Mouse (Mus musculus) adrenal gland, adult 10 weeks (tissue): ENCODE data around the gene Gm3238. TPM values are rescaled to one million over a fixed set of nuclear protein-coding genes. Genes with fewer than 3 reads are reported as not detected.

Source experiments
- polyA plus RNA-seq: library from polyadenylated mRNA; stranded (reverse); fragments of 350-450 nt; fragmentation: Illumina TruSeq; extraction: RNeasy Lipid Tissue Mini Kit (QIAGEN cat#74804); gene quantifications from one replicate; pipeline ENCODE4 v1.2.3, GENCODE M21; 2014; ENCODE audit warnings: low read depth, low replicate concordance

The Gm3238 gene
- not detected for polyA plus RNA-seq

DNA sequence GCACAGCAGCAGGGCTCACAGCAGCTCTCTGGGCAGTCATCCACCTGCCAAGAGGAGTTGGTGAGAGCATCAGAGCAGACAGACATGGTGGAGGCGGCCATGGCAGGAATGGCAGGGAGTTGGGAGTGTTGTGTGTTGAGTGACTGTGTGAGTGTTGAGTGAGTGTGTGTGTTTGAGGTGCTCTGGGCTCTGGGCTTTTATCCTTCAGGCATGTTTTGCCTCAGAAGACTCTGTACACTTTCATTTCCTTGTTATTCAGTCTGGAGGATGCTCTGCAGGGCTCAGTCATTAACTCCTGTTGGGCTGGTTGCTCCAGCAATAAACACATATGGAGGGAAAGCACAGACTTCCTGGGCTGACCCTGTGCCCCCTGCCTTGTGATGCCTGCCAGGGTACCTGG is at the start of gene Gm3238:
Gene Gm3238, minus strand, starts transcription at position 101 of the 400 bp plus-strand sequence.

DNA sequence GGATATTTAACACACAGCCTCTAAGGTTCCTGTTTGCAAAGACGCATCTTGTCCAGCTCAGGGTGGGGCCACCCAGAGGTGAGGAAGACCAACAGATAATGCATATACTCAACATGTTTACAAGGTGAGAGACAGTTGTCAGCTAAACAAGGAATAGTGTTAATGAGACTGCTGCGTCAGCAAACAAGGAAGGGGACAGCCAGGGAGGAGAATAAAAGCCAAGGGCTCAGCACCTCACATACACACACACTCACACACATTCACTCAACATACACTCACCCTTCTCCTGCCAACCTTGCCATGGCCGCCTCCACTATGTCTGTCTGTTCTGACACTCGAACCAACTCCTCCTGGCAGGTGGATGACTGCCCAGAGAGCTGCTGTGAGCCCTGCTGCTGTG is 43.3 kb upstream of the Gm3238 start, which contains the start of gene Gm2696:
Gene Gm2696, plus strand, starts transcription at position 301 of the 400 bp plus-strand sequence.

DNA sequence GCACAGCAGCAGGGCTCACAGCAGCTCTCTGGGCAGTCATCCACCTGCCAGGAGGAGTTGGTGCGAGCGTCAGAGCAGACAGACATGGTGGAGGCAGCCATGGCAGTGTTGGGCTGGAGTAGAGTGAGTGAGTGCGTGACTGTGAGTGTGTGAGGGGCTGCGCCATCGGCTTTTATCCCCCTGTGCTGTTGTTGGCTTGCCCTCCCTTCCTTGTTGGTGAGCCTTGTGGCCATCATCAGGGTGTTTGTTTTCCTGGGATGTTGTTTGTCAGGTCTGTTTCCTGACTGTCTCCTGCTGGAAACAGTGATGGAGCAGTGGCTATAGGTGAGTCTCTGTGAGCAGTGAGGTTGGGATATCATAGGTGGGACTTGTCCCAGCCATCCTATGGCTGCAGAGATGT is 40.6 kb upstream of the Gm3238 start, which contains the start of gene Gm9507:
Gene Gm9507, minus strand, starts transcription at position 101 of the 400 bp plus-strand sequence.

DNA sequence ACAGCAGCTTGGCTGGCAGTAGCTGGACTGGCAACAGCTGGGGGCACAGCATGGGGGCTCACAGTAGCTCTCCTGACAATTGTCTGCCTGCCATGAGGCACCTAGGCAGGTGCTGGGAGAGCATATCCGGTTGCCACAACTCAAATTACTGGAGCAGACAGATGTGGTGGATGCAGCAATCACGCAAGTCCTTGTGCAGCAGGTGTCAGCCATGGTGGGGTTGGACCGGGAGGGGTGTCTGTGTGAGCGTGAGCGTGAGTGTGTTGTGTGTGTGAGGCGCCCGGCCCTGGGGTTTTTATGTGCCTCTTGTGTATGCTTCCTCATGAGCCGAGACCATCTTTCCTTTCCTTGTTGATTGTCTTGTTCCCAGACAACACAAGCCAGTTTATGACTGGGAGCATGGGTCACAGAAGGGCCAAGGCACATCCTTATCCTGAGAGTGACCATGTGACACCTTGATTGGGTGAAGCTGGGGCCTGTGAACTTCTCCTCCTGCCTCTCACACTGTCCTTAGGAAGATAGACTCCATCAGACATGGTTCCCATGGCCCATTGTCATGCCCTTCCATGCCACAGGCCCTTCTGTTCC is 27.9 kb upstream of the Gm3238 start, which contains the start of gene Gm19668:
Gene Gm19668, minus strand, starts transcription at position 213 of the 588 bp plus-strand sequence.

DNA sequence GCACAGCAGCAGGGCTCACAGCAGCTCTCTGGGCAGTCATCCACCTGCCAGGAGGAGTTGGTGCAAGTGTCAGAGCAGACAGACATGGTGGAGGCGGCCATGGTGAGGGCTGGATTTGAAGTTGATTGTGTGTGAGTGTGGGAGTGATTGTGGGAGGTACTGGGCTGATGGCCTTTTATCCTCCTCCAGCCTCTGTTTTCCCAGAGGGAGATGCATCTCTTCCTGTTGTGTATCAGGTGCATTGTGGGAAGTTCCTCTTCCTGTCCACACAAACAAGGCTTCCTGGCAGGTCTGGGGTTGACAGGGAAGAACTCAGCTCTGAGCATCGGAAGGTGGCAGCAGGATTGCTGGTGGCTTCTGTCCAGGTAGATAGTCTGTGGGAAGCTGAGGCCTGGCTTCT is 23.9 kb upstream of the Gm3238 start, which contains the start of gene Gm9639:
Gene Gm9639, minus strand, starts transcription at position 101 of the 400 bp plus-strand sequence.

DNA sequence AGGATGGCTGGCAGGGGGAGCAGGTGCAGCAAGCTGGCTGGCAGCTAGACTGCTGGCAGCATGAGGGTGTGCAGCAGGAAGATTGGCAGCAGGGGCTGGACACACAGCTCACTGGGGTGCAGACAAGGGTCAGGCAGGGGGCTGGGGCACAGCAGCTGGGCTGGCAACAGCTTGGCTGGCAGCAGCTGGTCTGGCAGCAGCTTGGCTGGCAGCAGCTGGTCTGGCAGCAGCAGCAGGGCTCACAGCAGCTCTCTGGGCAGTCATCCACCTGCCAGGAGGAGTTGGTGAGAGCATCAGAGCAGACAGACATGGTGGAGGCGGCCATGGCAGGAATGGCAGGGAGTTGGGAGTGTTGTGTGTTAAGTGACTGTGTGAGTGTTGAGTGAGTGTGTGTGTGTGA is 16.8 kb upstream of the Gm3238 start, which contains the start of gene Gm7137:
Gene Gm7137, minus strand, starts transcription at position 325 of the 400 bp plus-strand sequence.

DNA sequence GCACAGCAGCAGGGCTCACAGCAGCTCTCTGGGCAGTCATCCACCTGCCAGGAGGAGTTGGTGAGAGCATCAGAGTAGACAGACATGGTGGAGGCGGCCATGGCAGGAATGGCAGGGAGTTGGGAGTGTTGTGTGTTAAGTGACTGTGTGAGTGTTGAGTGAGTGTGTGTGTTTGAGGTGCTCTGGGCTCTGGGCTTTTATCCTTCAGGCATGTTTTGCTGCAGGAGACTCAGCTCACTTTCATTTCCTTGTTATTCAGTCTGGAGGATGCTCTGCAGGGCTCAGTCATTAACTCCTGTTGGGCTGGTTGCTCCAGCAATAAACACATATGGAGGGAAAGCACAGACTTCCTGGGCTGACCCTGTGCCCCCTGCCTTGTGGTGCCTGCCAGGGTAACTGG is 11.3 kb upstream of the Gm3238 start, which contains the start of gene Gm3250:
Gene Gm3250, minus strand, starts transcription at position 101 of the 400 bp plus-strand sequence.

DNA sequence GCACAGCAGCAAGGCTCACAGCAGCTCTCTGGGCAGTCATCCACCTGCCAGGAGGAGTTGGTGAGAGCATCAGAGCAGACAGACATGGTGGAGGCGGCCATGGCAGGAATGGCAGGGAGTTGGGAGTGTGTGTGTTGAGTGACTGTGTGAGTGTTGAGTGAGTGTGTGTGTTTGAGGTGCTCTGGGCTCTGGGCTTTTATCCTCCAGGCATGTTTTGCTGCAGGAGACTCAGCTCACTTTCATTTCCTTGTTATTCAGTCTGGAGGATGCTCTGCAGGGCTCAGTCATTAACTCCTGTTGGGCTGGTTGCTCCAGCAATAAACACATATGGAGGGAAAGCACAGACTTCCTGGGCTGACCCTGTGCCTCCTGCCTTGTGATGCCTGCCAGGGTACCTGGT is 5.7 kb upstream of the Gm3238 start, which contains the start of gene Gm7138:
Gene Gm7138, minus strand, starts transcription at position 101 of the 400 bp plus-strand sequence.

DNA sequence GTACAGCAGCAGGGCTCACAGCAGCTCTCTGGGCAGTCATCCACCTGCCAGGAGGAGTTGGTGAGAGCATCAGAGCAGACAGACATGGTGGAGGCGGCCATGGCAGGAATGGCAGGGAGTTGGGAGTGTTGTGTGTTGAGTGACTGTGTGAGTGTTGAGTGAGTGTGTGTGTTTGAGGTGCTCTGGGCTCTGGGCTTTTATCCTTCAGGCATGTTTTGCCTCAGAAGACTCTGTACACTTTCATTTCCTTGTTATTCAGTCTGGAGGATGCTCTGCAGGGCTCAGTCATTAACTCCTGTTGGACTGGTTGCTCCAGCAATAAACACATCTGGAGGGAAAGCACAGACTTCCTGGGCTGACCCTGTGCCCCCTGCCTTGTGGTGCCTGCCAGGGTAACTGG is 11.5 kb downstream of the Gm3238 start, which contains the start of gene Gm3233:
Gene Gm3233, minus strand, starts transcription at position 101 of the 400 bp plus-strand sequence.

DNA sequence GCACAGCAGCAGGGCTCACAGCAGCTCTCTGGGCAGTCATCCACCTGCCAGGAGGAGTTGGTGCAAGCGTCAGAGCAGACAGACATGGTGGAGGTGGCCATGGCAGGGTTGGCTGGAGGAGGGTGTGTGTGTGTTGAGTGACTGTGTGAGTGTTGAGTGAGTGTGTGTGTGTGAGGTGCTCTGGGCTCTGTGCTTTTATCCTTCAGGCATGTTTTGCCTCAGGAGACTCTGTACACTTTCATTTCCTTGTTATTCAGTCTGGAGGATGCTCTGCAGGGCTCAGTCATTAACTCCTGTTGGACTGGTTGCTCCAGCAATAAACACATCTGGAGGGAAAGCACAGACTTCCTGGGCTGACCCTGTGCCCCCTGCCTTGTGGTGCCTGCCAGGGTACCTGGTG is 19.9 kb downstream of the Gm3238 start, which contains the start of gene Gm9736:
Gene Gm9736, minus strand, starts transcription at position 101 of the 400 bp plus-strand sequence.

DNA sequence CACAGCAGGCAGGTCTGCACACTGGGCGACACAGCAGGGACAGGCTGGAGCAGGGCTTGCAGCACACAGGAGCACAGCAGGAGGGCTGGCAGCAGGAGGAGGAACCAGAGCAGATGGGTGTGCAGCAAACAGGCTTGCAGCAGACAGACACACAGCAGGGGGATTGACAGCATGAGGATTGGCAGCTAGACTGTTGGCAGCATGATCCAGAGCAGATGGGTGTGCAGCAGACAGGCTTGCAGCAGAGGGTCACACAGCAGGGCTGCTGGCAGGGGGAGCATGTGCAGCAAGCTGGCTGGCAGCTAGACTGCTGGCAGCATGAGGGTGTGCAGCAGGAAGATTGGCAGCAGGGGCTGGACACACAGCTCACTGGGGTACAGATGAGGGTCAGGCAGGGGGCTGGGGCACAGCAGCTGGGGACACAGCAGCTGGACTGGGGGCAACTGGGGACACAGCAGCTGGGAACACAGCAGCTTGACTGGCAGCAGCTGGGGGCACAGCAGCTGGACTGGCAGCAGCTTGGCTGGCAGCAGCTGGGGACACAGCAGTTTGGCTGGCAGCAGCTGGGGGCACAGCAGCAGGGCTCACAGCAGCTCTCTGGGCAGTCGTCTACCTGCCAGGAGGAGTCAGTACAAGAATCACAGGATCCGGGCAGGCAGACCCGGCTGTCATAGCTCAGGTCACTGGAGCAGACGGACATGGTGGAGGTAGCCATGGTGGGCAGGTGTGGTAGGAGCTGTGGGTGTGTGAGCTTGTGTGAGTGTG is 29.0 kb downstream of the Gm3238 start, which contains the start of gene Gm18596:
Gene Gm18596, minus strand, starts transcription at position 715 of the 765 bp plus-strand sequence.

DNA sequence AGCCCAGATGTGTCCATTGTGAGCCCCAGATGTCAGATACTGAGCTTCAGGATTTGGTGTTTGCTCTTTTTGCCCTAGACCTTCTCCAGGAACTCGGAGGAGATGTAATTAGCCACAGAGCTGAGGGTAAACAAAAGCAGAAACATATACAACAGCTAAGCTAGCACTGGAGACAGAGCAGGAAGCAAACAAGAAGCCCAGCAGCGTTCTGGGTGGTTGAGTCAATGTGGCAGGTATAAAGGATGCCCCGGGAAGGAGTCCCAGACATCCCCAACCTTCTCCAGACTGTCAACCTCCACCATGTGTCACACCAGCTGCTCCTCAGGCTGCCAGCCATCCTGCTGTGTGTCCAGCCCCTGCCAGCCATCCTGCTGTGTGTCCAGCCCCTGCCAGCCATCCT is 44.9 kb downstream of the Gm3238 start, which contains the start of gene Gm10100:
Gene Gm10100, plus strand, starts transcription at position 301 of the 400 bp plus-strand sequence.

Other genes starting within 250 kb of the Gm3238 start
- gene Itgb2, start 241.1 kb downstream of the Gm3238 start, polyA plus RNA-seq: 2.5 TPM
- 126 TPM for gene Pttg1ip, start 189.6 kb downstream of the Gm3238 start, polyA plus RNA-seq
- 72.3 TPM for gene Sumo3, start 165.2 kb downstream of the Gm3238 start, polyA plus RNA-seq
- 6.2 TPM for gene Gm49325, start 165.1 kb downstream of the Gm3238 start, polyA plus RNA-seq
- gene Ube2g2, start 149.1 kb downstream of the Gm3238 start, polyA plus RNA-seq: 11.6 TPM
- gene Tspear, start 84.8 kb downstream of the Gm3238 start, polyA plus RNA-seq: not detected
- not detected for gene Gm19402, start 80.6 kb downstream of the Gm3238 start, polyA plus RNA-seq
- not detected for gene Gm9508, start 74.1 kb downstream of the Gm3238 start, polyA plus RNA-seq
- not detected for gene Gm10272, start 64.7 kb downstream of the Gm3238 start, polyA plus RNA-seq
- gene Gm10024, start 59.9 kb downstream of the Gm3238 start, polyA plus RNA-seq: not detected
- not detected for gene Gm10142, start 55.5 kb downstream of the Gm3238 start, polyA plus RNA-seq
- not detected for gene Krtap12-1, start 50.7 kb downstream of the Gm3238 start, polyA plus RNA-seq
- not detected for gene Gm10100, start 44.8 kb downstream of the Gm3238 start, polyA plus RNA-seq
- not detected for gene Gm18596, start 28.7 kb downstream of the Gm3238 start, polyA plus RNA-seq
- not detected for gene Gm9736, start 20.0 kb downstream of the Gm3238 start, polyA plus RNA-seq
- gene Gm3233, start 11.6 kb downstream of the Gm3238 start, polyA plus RNA-seq: not detected
- gene Gm7138, start 5.6 kb upstream of the Gm3238 start, polyA plus RNA-seq: not detected
- not detected for gene Gm3250, start 11.2 kb upstream of the Gm3238 start, polyA plus RNA-seq
- not detected for gene Gm7137, start 16.9 kb upstream of the Gm3238 start, polyA plus RNA-seq
- not detected for gene Gm9639, start 23.8 kb upstream of the Gm3238 start, polyA plus RNA-seq
- gene Gm19668, start 27.8 kb upstream of the Gm3238 start, polyA plus RNA-seq: not detected
- gene Gm9507, start 40.5 kb upstream of the Gm3238 start, polyA plus RNA-seq: not detected
- not detected for gene Gm2696, start 43.4 kb upstream of the Gm3238 start, polyA plus RNA-seq
- not detected for gene Krtap10-4, start 55.8 kb upstream of the Gm3238 start, polyA plus RNA-seq
- gene Krtap10-10, start 64.6 kb upstream of the Gm3238 start, polyA plus RNA-seq: not detected
- not detected for gene Gm36176, start 75.5 kb upstream of the Gm3238 start, polyA plus RNA-seq
- not detected for gene Gm10318, start 81.5 kb upstream of the Gm3238 start, polyA plus RNA-seq
- not detected for gene Gm3285, start 90.7 kb upstream of the Gm3238 start, polyA plus RNA-seq
- gene Lrrc3, start 131.2 kb upstream of the Gm3238 start, polyA plus RNA-seq: 1.7 TPM
- gene Trpm2, start 199.2 kb upstream of the Gm3238 start, polyA plus RNA-seq: not detected
- gene 1810043G02Rik, start 207.2 kb upstream of the Gm3238 start, polyA plus RNA-seq: 1.6 TPM
- gene Pfkl, start 238.8 kb upstream of the Gm3238 start, polyA plus RNA-seq: 2.0 TPM